Mouse (Mus musculus): ENCODE data around the gene Sema6c. TPM values are rescaled to one million over a fixed set of nuclear protein-coding genes. Genes with fewer than 3 reads are reported as not detected.

Sema6c gene
- polyA plus RNA-seq, 1 experiment from 2014 or later: 1.0 TPM

DNA sequence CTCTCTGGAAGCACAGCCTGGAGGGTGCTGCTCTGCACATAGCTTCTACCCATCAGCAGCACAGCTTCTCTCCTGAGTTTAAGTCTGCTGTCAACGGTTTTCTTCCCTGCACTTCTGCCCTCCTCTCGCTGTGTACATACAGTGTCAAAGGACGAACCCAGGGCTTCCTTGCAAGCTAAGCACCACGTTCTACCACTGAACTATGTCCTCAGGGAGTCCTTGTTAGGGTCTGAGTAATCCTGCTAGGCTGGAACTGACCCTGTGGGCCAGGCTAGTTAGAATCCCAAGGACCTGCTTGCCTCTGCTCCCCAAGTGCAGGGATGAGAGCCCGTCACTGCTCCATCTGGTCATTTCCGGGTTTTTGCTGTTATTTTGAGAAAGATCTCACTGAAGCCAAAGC is 26.6 kb downstream of the Sema6c start:
- H3K9ac ChIP-seq (ENCODE audit: low read depth, low read length): no peak overlapping the region
- H3K27ac ChIP-seq (ENCODE audit: low read depth, low read length): no peak overlapping the region
- 86% methylated on average over 6 of the region's 6 CpGs for WGBS
- H3K36me3 ChIP-seq (ENCODE audit: control insufficient read depth, insufficient read depth): peaks cover 63% of the 10 kb centered on the region
- no peaks in the 10 kb centered on the region for H3K27me3 ChIP-seq (replicated peaks; ENCODE audit: control insufficient read depth, insufficient read depth, low read length)
- no peak overlapping the region for H3K4me2 ChIP-seq (replicated peaks; ENCODE audit: low read depth)
- no peak overlapping the region for H3K4me3 ChIP-seq (ENCODE audit: low read depth, low read length)
- TF ChIP-seq CTCF (IDR thresholded peaks at IDR 0.05; ENCODE audit: low read depth): no peak
- ATAC-seq: no peak
- H3K4me1 ChIP-seq (replicated peaks; ENCODE audit: control insufficient read depth, insufficient read depth, low read length): no peaks in the 10 kb centered on the region
- no peaks in the 10 kb centered on the region for H3K9me3 ChIP-seq (ENCODE audit: control insufficient read depth)

DNA sequence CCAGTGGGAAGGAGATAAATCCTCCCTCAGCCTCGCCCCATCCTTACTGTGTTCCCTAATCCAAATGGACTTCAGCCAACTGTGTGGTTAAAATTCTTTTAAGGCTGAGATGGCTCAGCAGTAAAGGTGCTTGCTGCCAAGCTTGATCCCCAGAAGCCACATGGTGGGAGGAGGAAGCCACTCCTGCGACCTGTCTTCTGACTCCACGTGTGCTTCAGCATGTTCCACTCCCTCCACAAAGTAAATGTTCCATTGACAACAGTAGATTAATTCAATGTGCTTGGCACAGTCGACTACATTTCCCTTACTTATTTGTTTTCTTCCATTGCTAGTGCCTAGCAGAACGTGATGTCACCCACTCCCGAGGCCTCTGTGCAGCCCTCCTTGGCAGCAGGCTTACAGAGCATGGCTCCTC is 34.5 kb downstream of the Sema6c start:
- TF ChIP-seq CTCF (IDR thresholded peaks at IDR 0.05; ENCODE audit: low read depth): no peak
- H3K36me3 ChIP-seq (ENCODE audit: control insufficient read depth, insufficient read depth): peaks cover 71% of the 10 kb centered on the region
- WGBS: 81% methylated on average over 6 of the region's 6 CpGs

DNA sequence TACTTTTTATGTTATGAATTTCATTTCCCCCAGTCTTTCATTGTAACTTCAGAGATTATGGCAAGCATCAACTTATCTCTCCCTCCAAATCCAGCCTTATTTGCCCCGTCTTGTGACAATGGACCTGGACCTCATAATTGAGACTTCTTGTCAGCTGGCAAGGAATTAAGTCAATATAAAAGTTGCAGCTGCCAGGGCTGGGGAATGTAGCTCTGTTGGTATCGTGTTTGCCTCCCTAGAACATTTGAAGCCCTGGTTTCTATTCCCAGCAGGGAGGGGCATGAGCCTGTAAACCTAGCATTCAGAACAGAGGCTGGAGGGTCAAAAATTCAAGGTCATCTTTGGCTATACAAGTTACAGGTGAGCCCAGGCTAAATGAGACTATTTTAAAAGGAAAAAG is 35.5 kb downstream of the Sema6c start:
- H3K4me3 ChIP-seq (ENCODE audit: low read depth, low read length): no peak overlapping the region
- 76% methylated on average over 2 of the region's 2 CpGs for WGBS
- no peak for ATAC-seq

More for the DNA sequence above, 34.5 kb downstream of the Sema6c start:
- no peak overlapping the region for H3K27ac ChIP-seq (ENCODE audit: low read depth, low read length)
- H3K9ac ChIP-seq (ENCODE audit: low read depth, low read length): no peak overlapping the region
- H3K4me1 ChIP-seq (replicated peaks; ENCODE audit: control insufficient read depth, insufficient read depth, low read length): no peaks in the 10 kb centered on the region
- H3K4me3 ChIP-seq (ENCODE audit: low read depth, low read length): no peak overlapping the region
- no peaks in the 10 kb centered on the region for H3K27me3 ChIP-seq (replicated peaks; ENCODE audit: control insufficient read depth, insufficient read depth, low read length)
- H3K9me3 ChIP-seq (ENCODE audit: control insufficient read depth): no peaks in the 10 kb centered on the region
- no peak overlapping the region for H3K4me2 ChIP-seq (replicated peaks; ENCODE audit: low read depth)
- ATAC-seq: no peak

DNA sequence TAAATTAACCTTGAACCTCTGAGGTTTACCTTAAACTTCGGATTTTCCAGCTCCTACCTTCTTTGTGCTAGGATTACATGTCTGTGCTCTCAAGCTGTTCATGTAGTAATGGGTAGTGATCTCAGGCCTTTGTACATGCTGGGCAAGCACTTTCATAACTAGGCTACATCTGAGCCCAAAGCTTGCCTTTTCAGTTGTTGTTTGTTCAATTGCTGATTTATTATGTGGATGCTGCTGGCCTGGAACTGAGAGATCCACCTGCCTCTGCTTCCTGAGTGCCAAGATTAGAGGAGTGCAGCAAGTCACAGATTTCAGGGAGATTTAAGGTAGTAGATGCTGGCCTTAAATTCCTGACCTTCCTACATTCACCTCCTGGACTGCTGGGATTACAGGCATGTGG is 38.8 kb downstream of the Sema6c start:
- Histone ChIP-seq H3K4me3 (ENCODE audit: low read depth, low read length) (no peak overlapping the region), H3K9me3 (ENCODE audit: control insufficient read depth) (no peaks in the 10 kb centered on the region), H3K4me1 (replicated peaks; ENCODE audit: control insufficient read depth, insufficient read depth, low read length) (no peaks in the 10 kb centered on the region), H3K4me2 (replicated peaks; ENCODE audit: low read depth) (no peak overlapping the region), H3K9ac (ENCODE audit: low read depth, low read length) (no peak overlapping the region), H3K27ac (ENCODE audit: low read depth, low read length) (no peak overlapping the region), H3K27me3 (replicated peaks; ENCODE audit: control insufficient read depth, insufficient read depth, low read length) (no peaks in the 10 kb centered on the region), H3K36me3 (ENCODE audit: control insufficient read depth, insufficient read depth) (peaks cover 93% of the 10 kb centered on the region)
- ATAC-seq: no peak
- WGBS: 79% methylated on average over 1 of the region's 1 CpGs
- TF ChIP-seq CTCF (IDR thresholded peaks at IDR 0.05; ENCODE audit: low read depth): no peak

More for the DNA sequence above, 35.5 kb downstream of the Sema6c start:
- Histone ChIP-seq H3K9ac (ENCODE audit: low read depth, low read length) (no peak overlapping the region), H3K4me2 (replicated peaks; ENCODE audit: low read depth) (no peak overlapping the region), H3K36me3 (ENCODE audit: control insufficient read depth, insufficient read depth) (peaks cover 73% of the 10 kb centered on the region), H3K9me3 (ENCODE audit: control insufficient read depth) (no peaks in the 10 kb centered on the region), H3K27ac (ENCODE audit: low read depth, low read length) (no peak overlapping the region), H3K4me1 (replicated peaks; ENCODE audit: control insufficient read depth, insufficient read depth, low read length) (no peaks in the 10 kb centered on the region), H3K27me3 (replicated peaks; ENCODE audit: control insufficient read depth, insufficient read depth, low read length) (no peaks in the 10 kb centered on the region)
- no peak for TF ChIP-seq CTCF (IDR thresholded peaks at IDR 0.05; ENCODE audit: low read depth)

DNA sequence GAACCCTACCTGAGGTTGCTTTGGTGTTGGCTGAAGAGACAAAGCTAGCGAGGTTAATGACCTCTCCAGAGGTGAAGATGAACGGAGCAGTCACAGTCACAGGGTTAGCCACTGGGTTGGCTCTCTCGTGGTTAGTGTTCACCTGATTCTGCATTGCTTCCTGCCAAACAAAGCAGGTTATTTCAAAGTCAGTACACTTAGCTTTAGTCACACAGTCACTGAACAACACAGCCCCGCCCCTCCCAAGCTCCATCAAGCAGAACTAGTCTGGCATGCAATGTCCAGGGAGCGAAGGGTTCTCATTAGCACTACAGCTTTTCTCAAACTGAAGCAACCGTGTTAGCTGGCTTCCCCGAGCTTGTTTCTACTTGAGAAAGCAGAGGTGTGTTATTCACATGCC is 39.9 kb downstream of the Sema6c start:
- Histone ChIP-seq H3K9ac (ENCODE audit: low read depth, low read length) (no peak overlapping the region), H3K9me3 (ENCODE audit: control insufficient read depth) (no peaks in the 10 kb centered on the region), H3K4me3 (ENCODE audit: low read depth, low read length) (no peak overlapping the region), H3K4me2 (replicated peaks; ENCODE audit: low read depth) (no peak overlapping the region), H3K4me1 (replicated peaks; ENCODE audit: control insufficient read depth, insufficient read depth, low read length) (no peaks in the 10 kb centered on the region), H3K27ac (ENCODE audit: low read depth, low read length) (no peak overlapping the region), H3K27me3 (replicated peaks; ENCODE audit: control insufficient read depth, insufficient read depth, low read length) (no peaks in the 10 kb centered on the region), H3K36me3 (ENCODE audit: control insufficient read depth, insufficient read depth) (peaks cover 92% of the 10 kb centered on the region)
- ATAC-seq: no peak
- no peak for TF ChIP-seq CTCF (IDR thresholded peaks at IDR 0.05; ENCODE audit: low read depth)
- WGBS: 84% methylated on average over 7 of the region's 7 CpGs

DNA sequence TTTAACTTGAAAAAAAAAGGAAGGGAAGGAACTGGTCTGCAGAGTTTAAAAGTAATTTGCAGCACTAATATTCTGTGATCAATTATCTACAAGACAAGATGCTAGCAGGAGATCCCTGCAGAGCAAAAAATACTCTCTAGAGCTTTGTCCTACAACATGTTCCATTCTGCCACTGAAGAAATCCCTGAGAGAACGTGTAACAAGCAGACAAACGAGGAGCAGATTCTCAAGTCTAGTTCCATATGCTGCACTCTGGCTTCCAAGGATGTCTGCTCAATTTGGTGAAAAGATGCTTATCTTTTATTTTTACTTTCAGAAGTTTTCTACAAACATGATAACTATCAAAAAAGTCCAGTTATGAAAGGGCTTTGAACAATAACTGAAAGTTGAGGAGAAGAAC is 40.3 kb downstream of the Sema6c start:
- no peak for ATAC-seq
- H3K9ac ChIP-seq (ENCODE audit: low read depth, low read length): no peak overlapping the region
- 82% methylated on average over 2 of the region's 2 CpGs for WGBS
- no peaks in the 10 kb centered on the region for H3K4me1 ChIP-seq (replicated peaks; ENCODE audit: control insufficient read depth, insufficient read depth, low read length)
- H3K27ac ChIP-seq (ENCODE audit: low read depth, low read length): no peak overlapping the region
- H3K9me3 ChIP-seq (ENCODE audit: control insufficient read depth): no peaks in the 10 kb centered on the region
- no peak for TF ChIP-seq CTCF (IDR thresholded peaks at IDR 0.05; ENCODE audit: low read depth)
- H3K27me3 ChIP-seq (replicated peaks; ENCODE audit: control insufficient read depth, insufficient read depth, low read length): no peaks in the 10 kb centered on the region
- H3K36me3 ChIP-seq (ENCODE audit: control insufficient read depth, insufficient read depth): peaks cover 90% of the 10 kb centered on the region
- H3K4me3 ChIP-seq (ENCODE audit: low read depth, low read length): no peak overlapping the region
- H3K4me2 ChIP-seq (replicated peaks; ENCODE audit: low read depth): no peak overlapping the region

DNA sequence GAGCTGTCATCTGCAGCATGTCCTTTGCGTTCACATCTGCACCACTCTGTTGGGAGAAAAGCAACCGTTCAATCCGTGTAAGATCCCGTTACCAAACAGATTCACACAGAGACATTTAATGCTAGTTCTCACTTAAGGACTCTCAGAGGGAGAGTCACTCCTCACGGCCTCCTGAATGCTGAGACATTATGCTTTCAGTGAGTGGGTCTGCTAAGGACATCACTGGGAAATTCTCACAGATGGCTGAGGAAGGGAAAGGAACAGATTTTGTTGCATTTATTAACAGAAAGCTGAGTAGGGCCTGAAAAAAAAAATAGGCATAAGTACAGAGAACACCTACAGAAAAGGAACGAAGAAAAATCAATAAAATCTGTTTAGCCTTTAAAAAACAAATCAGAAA is 43.6 kb downstream of the Sema6c start:
- no peak overlapping the region for H3K27ac ChIP-seq (ENCODE audit: low read depth, low read length)
- no peak overlapping the region for H3K9ac ChIP-seq (ENCODE audit: low read depth, low read length)
- no peak overlapping the region for H3K4me2 ChIP-seq (replicated peaks; ENCODE audit: low read depth)
- peaks cover 74% of the 10 kb centered on the region for H3K36me3 ChIP-seq (ENCODE audit: control insufficient read depth, insufficient read depth)
- no peaks in the 10 kb centered on the region for H3K9me3 ChIP-seq (ENCODE audit: control insufficient read depth)
- H3K27me3 ChIP-seq (replicated peaks; ENCODE audit: control insufficient read depth, insufficient read depth, low read length): no peaks in the 10 kb centered on the region
- ATAC-seq: no peak
- H3K4me1 ChIP-seq (replicated peaks; ENCODE audit: control insufficient read depth, insufficient read depth, low read length): no peaks in the 10 kb centered on the region
- WGBS: 88% methylated on average over 6 of the region's 6 CpGs
- no peak overlapping the region for H3K4me3 ChIP-seq (ENCODE audit: low read depth, low read length)
- TF ChIP-seq CTCF (IDR thresholded peaks at IDR 0.05; ENCODE audit: low read depth): no peak
